In the genomic region with DNA sequence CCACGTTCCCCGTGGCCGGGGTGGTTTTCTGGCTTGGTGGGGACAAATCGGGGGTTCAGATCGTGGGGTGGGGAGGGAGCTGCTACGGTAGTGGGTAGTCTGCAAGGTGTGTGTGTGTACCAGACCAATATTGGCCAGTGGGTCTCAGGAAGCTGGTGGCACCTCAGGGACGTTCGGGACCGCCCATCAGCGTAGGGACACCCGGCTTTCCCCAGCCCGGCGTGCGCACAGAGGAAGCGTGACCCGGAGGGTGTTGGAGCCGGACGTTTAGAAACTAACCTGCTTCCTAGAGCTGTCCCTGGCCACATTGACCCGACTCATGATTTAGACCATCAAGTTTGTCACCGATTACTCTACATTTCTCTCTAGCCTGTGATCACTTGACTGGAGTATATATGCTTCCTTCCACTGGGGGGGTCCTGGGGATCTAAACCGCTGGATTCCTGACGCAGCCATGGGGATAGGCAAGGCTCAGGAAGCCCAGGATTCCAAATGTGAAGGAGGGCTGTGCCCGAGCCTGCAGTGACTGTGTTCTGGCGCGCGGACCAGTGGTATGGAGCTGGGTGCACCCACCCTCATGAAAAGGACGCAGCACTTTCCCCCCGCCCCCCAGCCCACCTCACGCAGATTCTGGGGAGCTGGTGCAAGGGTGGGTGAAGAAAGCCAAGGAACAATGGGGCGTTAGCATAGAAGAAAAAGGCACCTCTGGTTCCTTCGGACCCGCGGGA, we compare ENCODE assay signal across 8 mouse cellular contexts.
DNase-seq lines count a peak whose midpoint lies in the region; ATAC-seq and TF ChIP-seq lines count a peak whose summit lies in the region.

No protein-coding gene starts in this region.

- no peaks in the 10 kb centered on the region for H3K36me3 ChIP-seq in lung, embryonic 15.5 days
- no peaks in the 10 kb centered on the region for H3K36me3 ChIP-seq in heart, adult 2 months (ENCODE audit: control insufficient read depth, insufficient read depth, low read length)
- no peaks in the 10 kb centered on the region for H3K36me3 ChIP-seq in kidney, embryonic 15.5 days

- no peak for TF ChIP-seq POLR2A in heart, adult 2 months (IDR thresholded peaks at IDR 0.05; ENCODE audit: insufficient read depth, low read depth, low read length)

- H3K9ac ChIP-seq in lung, embryonic 15.5 days, result peak overlapping the region; percentile 54
- H3K9ac ChIP-seq in heart, adult 2 months (ENCODE audit: low read depth, low read length), result peak overlapping the region; percentile 73
- peak overlapping the region; percentile 65 for H3K9ac ChIP-seq in kidney, embryonic 15.5 days

- H3K4me3 ChIP-seq in lung, embryonic 15.5 days, result peak overlapping the region; percentile 52
- peak overlapping the region; percentile 87 for H3K4me3 ChIP-seq in heart, adult 2 months
- H3K4me3 ChIP-seq in kidney, embryonic 15.5 days (replicated peaks), result peak overlapping the region; percentile 71

- H3K79me2 ChIP-seq in heart, adult 2 months (replicated peaks; ENCODE audit: control insufficient read depth, insufficient read depth, low read length), result no peaks in the 10 kb centered on the region

- WGBS in lung, embryonic 15.5 days, result 1% methylated on average over 33 of the region's 33 CpGs
- WGBS in heart, adult 2 months, result 1% methylated on average over 33 of the region's 33 CpGs
- WGBS in kidney, embryonic 15.5 days, result 1% methylated on average over 33 of the region's 33 CpGs

- H3K27me3 ChIP-seq in lung, embryonic 15.5 days, result peaks cover 70% of the 10 kb centered on the region
- H3K27me3 ChIP-seq in heart, adult 2 months (ENCODE audit: control insufficient read depth, insufficient read depth, low read length), result peaks cover 12% of the 10 kb centered on the region
- peaks cover 88% of the 10 kb centered on the region for H3K27me3 ChIP-seq in kidney, embryonic 15.5 days

- intact Hi-C loops in heart, adult 2 months (cut with DNase I), result no loop called here

- no peak for DNase-seq in lung, postnatal 14 days
- peak; percentile 78 for DNase-seq in adrenal gland, postnatal 14 days
- DNase-seq in heart, adult 2 months, result peak; percentile 54 to 58
- DNase-seq in mesoderm, embryonic 11.5 days (ENCODE audit: low read depth, low spot score), result peak; percentile 39
- no peak for DNase-seq in cerebellum, postnatal 36 days

- TF ChIP-seq CTCF in heart, adult 2 months (IDR thresholded peaks at IDR 0.05), result no peak

- peaks cover 28% of the 10 kb centered on the region for H3K4me1 ChIP-seq in lung, embryonic 15.5 days
- H3K4me1 ChIP-seq in heart, adult 2 months (ENCODE audit: control insufficient read depth, insufficient read depth, low read length), result peaks cover 1% of the 10 kb centered on the region; the same call in 1 of the 2 replicates
- peaks cover 32% of the 10 kb centered on the region for H3K4me1 ChIP-seq in kidney, embryonic 15.5 days

- TF ChIP-seq EP300 in heart, adult 2 months (IDR thresholded peaks at IDR 0.05; ENCODE audit: insufficient read depth, low read depth, low read length), result no peak

- H3K27ac ChIP-seq in lung, embryonic 15.5 days, result no peak overlapping the region
- peak overlapping the region; percentile 69 for H3K27ac ChIP-seq in heart, adult 2 months
- peak overlapping the region; percentile 59; the same call in 1 of the 2 replicates for H3K27ac ChIP-seq in kidney, embryonic 15.5 days

- ATAC-seq in lung, embryonic 15.5 days (ENCODE audit: borderline replicate concordance, extremely low read depth, low FRiP score, low TSS enrichment), result no peak
- peak; percentile 25; the same call in 1 of the 2 replicates for ATAC-seq in kidney, embryonic 15.5 days (replicated peaks; ENCODE audit: low FRiP score)
- no peak for ATAC-seq in monocyte, adult 5-6 weeks (replicated peaks; ENCODE audit: insufficient number of reproducible peaks, low FRiP score, low TSS enrichment, poor library complexity, severe bottlenecking)

- peak overlapping the region; percentile 89 for H3K4me2 ChIP-seq in lung, embryonic 15.5 days
- peak overlapping the region; percentile 98 for H3K4me2 ChIP-seq in kidney, embryonic 15.5 days

- H3K9me3 ChIP-seq in lung, embryonic 15.5 days, result no peaks in the 10 kb centered on the region
- H3K9me3 ChIP-seq in kidney, embryonic 15.5 days (replicated peaks), result no peaks in the 10 kb centered on the region

Comparison
In these comparisons a context has a peak if more than half of its experiments do, and no peak if none do; other contexts are left out.
1. DNase-seq: peak in adrenal gland, postnatal 14 days (single experiment), heart, adult 2 months (2 of 2) and mesoderm, embryonic 11.5 days (single experiment); none in lung, postnatal 14 days (single experiment) and cerebellum, postnatal 36 days (0 of 2).
2. Peak in every context shown above with its lines, with median percentiles within 50 percentile points of each other: H3K4me3 ChIP-seq and H3K9ac ChIP-seq.